Mouse (Mus musculus): ENCODE data around the gene Patl1. TPM values are rescaled to one million over a fixed set of nuclear protein-coding genes. Genes with fewer than 3 reads are reported as not detected.
A peak's percentile ranks its signal among the peaks of the same experiment; 100 is the strongest.

Patl1 gene
- polyA plus RNA-seq, 1 experiment from 2014 or later: 11.4 TPM

DNA sequence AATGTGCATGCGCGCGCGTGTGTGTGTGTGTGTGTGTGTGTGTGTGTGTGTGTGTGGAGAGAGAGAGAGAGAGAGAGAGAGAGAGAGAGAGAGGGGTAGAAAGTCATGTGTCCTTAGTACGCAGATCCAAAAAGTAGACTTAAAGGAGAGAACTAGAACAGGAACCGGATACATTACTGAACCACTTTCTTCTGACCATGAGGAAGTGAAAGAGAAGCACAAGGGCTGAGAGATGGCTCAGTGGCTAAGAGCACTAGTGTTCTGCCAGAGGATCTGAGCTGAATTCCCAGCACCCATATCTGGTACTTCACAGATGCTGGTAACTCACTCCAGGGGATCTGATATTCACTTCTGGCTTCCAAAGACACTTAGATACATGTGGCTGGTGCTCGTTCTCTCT lies 77.1 kb downstream of the Patl1 start:
- no peak for TF ChIP-seq CTCF (IDR thresholded peaks at IDR 0.05; ENCODE audit: low read depth)
- no peaks in the 10 kb centered on the region for H3K4me1 ChIP-seq (replicated peaks; ENCODE audit: insufficient read depth, low read length)
- H3K27me3 ChIP-seq (ENCODE audit: insufficient read depth, low read length): no peaks in the 10 kb centered on the region
- no peak overlapping the region for H3K4me2 ChIP-seq (ENCODE audit: low read length)
- H3K27ac ChIP-seq: no peak overlapping the region
- H3K9ac ChIP-seq (ENCODE audit: low read depth, low read length): no peak overlapping the region
- H3K4me3 ChIP-seq (replicated peaks; ENCODE audit: low read depth, low read length): no peak overlapping the region
- 97% methylated on average over 7 of the region's 7 CpGs for WGBS
- H3K9me3 ChIP-seq (replicated peaks; ENCODE audit: low read length): no peaks in the 10 kb centered on the region
- H3K36me3 ChIP-seq (ENCODE audit: insufficient read depth, low read length): peaks cover 43% of the 10 kb centered on the region
- DNase-seq (ENCODE audit: low spot score): no peak
- ATAC-seq (replicated peaks; ENCODE audit: low FRiP score, low read depth): no peak

DNA sequence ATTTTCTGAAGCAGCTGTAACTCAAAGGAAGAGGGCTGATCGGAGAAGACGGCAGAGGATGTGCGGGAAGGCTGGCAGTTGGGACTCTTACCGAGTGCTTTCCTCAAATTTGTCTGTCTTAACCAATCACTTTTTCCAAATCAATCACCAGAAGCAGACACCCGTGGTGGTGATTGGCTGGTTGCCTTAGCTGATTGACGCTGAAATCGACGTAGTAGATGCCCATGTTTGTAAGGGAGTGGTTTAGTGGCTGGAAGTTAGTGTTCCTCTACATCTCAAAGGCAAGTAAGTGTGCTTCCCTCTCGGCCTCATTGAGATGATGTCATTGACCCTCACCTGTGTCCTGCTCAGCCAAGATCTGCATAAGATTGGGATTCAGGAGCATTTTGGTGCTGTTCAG lies 79.8 kb downstream of the Patl1 start:
- Histone ChIP-seq H3K27ac (no peak overlapping the region), H3K4me1 (replicated peaks; ENCODE audit: insufficient read depth, low read length) (no peaks in the 10 kb centered on the region), H3K27me3 (ENCODE audit: insufficient read depth, low read length) (no peaks in the 10 kb centered on the region), H3K9me3 (replicated peaks; ENCODE audit: low read length) (no peaks in the 10 kb centered on the region), H3K4me2 (ENCODE audit: low read length) (no peak overlapping the region), H3K4me3 (replicated peaks; ENCODE audit: low read depth, low read length) (no peak overlapping the region), H3K36me3 (ENCODE audit: insufficient read depth, low read length) (peaks cover 38% of the 10 kb centered on the region), H3K9ac (ENCODE audit: low read depth, low read length) (no peak overlapping the region)
- no peak for TF ChIP-seq CTCF (IDR thresholded peaks at IDR 0.05; ENCODE audit: low read depth)
- ATAC-seq (replicated peaks; ENCODE audit: low FRiP score, low read depth) (no peak), DNase-seq (ENCODE audit: low spot score) (no peak)
- WGBS: 93% methylated on average over 9 of the region's 9 CpGs

DNA sequence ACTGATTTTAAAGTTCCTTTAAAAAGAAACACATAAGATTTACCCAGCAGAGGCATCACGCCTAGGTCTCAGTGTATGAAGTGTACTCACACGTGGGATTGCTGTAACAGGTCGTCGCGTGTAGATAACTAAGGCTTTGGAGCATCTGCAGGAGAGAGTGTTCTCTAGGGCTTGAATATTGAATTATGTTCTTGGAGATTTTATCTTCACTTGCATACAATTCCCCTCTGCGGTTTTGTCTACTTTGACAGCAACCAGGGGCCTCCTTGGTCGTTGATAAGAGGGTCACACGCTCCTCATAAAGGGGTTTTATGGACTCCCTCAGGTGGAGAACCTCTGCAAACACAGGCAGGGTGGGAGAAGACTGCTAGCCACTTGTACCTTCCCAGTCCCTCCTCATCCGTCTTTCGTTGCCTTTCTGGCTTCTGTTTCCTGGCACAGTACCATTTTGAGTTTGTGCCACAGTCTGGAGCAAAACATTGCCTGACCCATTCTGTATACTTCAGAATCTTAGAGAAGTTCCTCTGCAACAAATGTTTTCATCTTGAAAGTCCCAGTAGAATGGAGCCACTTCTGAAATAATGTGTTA lies 80.3 kb downstream of the Patl1 start:
- 88% methylated on average over 10 of the region's 10 CpGs for WGBS
- Histone ChIP-seq H3K27me3 (ENCODE audit: insufficient read depth, low read length) (no peaks in the 10 kb centered on the region), H3K36me3 (ENCODE audit: insufficient read depth, low read length) (peaks cover 34% of the 10 kb centered on the region), H3K4me1 (replicated peaks; ENCODE audit: insufficient read depth, low read length) (no peaks in the 10 kb centered on the region), H3K27ac (no peak overlapping the region), H3K4me3 (replicated peaks; ENCODE audit: low read depth, low read length) (no peak overlapping the region), H3K9ac (ENCODE audit: low read depth, low read length) (no peak overlapping the region), H3K4me2 (ENCODE audit: low read length) (no peak overlapping the region), H3K9me3 (replicated peaks; ENCODE audit: low read length) (no peaks in the 10 kb centered on the region)
- no peak for ATAC-seq (replicated peaks; ENCODE audit: low FRiP score, low read depth)
- TF ChIP-seq CTCF (IDR thresholded peaks at IDR 0.05; ENCODE audit: low read depth): no peak
- no peak for DNase-seq (ENCODE audit: low spot score)

Small RNA genes lying within 50 kb of the gene (microRNA-seq; reads per million reads assigned to microRNA genes)
- gene Mir6994: 4.0 reads per million, percentile 12 among the genes with 10 or more reads in this experiment

Other genes starting within 250 kb of the Patl1 start
- gene Oosp1, start 221.2 kb upstream of the Patl1 start, polyA plus RNA-seq (2015; fragmentation: Nextera tagmentation; extraction: Ambion mirVana): not detected in 2 replicates
- gene Oosp3, start 215.3 kb upstream of the Patl1 start, polyA plus RNA-seq (2015; fragmentation: Nextera tagmentation; extraction: Ambion mirVana): not detected in 2 replicates
- gene Gif, start 164.8 kb upstream of the Patl1 start, polyA plus RNA-seq (2015; fragmentation: Nextera tagmentation; extraction: Ambion mirVana): not detected in 2 replicates
- 66.7 and 69.8 TPM in 2 replicates for gene Mrpl16, start 142.0 kb upstream of the Patl1 start, polyA plus RNA-seq (2015; fragmentation: Nextera tagmentation; extraction: Ambion mirVana)
- 42.5 and 46.1 TPM in 2 replicates for gene Stx3, start 93.0 kb upstream of the Patl1 start, polyA plus RNA-seq (2015; fragmentation: Nextera tagmentation; extraction: Ambion mirVana)
- gene Olfr1417, start 73.2 kb upstream of the Patl1 start, polyA plus RNA-seq (2015; fragmentation: Nextera tagmentation; extraction: Ambion mirVana): 0.14 TPM in 1 of 2 replicates, not detected in the other
- gene Olfr1418, start 51.3 kb upstream of the Patl1 start, polyA plus RNA-seq (2015; fragmentation: Nextera tagmentation; extraction: Ambion mirVana): not detected in 2 replicates
- gene Olfr1419, start 37.3 kb upstream of the Patl1 start, polyA plus RNA-seq (2015; fragmentation: Nextera tagmentation; extraction: Ambion mirVana): not detected in 2 replicates
- 0.08 TPM in 2 replicates for gene Olfr1420, start 25.8 kb upstream of the Patl1 start, polyA plus RNA-seq (2015; fragmentation: Nextera tagmentation; extraction: Ambion mirVana)
- gene Osbp, start 53.5 kb downstream of the Patl1 start, polyA plus RNA-seq (2015; fragmentation: Nextera tagmentation; extraction: Ambion mirVana): 6.1 and 6.2 TPM in 2 replicates
- not detected in 2 replicates for gene Olfr1423, start 128.9 kb downstream of the Patl1 start, polyA plus RNA-seq (2015; fragmentation: Nextera tagmentation; extraction: Ambion mirVana)
- not detected in 2 replicates for gene Olfr1424, start 150.3 kb downstream of the Patl1 start, polyA plus RNA-seq (2015; fragmentation: Nextera tagmentation; extraction: Ambion mirVana)
- not detected in 2 replicates for gene Olfr1425, start 165.3 kb downstream of the Patl1 start, polyA plus RNA-seq (2015; fragmentation: Nextera tagmentation; extraction: Ambion mirVana)
- not detected in 2 replicates for gene Olfr1426, start 179.6 kb downstream of the Patl1 start, polyA plus RNA-seq (2015; fragmentation: Nextera tagmentation; extraction: Ambion mirVana)
- not detected in 2 replicates for gene Olfr1427, start 190.9 kb downstream of the Patl1 start, polyA plus RNA-seq (2015; fragmentation: Nextera tagmentation; extraction: Ambion mirVana)
- not detected in 2 replicates for gene Olfr1428, start 203.5 kb downstream of the Patl1 start, polyA plus RNA-seq (2015; fragmentation: Nextera tagmentation; extraction: Ambion mirVana)
- not detected in 2 replicates for gene Olfr76, start 210.8 kb downstream of the Patl1 start, polyA plus RNA-seq (2015; fragmentation: Nextera tagmentation; extraction: Ambion mirVana)

Data from kidney, postnatal 0 days (tissue).